Mouse (Mus musculus): ENCODE data around the gene Cacna1b. TPM values are rescaled to one million over a fixed set of nuclear protein-coding genes. Genes with fewer than 3 reads are reported as not detected.
A peak's percentile ranks its signal among the peaks of the same experiment; 100 is the strongest.

The Cacna1b gene
- polyA plus RNA-seq, 1 experiment from 2014 or later: 1.1 TPM

DNA sequence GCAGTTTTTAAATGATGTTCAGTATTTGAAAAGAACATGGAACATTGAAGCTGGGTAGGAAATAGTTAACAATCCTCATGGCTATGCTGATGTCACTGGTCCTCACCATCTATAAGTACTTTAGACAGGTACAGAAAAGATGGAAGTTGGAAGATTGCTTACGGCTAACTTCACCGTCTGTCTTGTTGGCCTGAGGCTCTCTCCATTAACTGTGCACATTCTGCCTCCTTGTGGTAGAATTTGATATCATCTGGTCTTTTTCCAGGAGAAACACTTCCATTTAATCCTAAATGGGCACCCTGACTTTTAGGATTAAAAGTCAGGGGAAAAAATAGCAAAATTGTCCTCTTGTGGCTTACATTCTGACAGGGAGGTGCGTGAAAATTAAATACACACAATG is 194.4 kb downstream of the Cacna1b start:
- H3K9ac ChIP-seq: no peak overlapping the region
- H3K9me3 ChIP-seq (replicated peaks): no peaks in the 10 kb centered on the region
- no peaks in the 10 kb centered on the region for H3K27me3 ChIP-seq
- H3K36me3 ChIP-seq: no peaks in the 10 kb centered on the region
- ATAC-seq (replicated peaks; ENCODE audit: low FRiP score): 0 out of 2 replicates have a peak, but pooled peaks have one; percentile 27
- no peak overlapping the region for H3K4me2 ChIP-seq
- H3K4me1 ChIP-seq: peaks cover 6% of the 10 kb centered on the region; the same call in 1 of the 2 replicates
- 6% methylated on average over 3 of the region's 3 CpGs for WGBS
- H3K4me3 ChIP-seq (replicated peaks): no peak overlapping the region
- no peak overlapping the region for H3K27ac ChIP-seq

DNA sequence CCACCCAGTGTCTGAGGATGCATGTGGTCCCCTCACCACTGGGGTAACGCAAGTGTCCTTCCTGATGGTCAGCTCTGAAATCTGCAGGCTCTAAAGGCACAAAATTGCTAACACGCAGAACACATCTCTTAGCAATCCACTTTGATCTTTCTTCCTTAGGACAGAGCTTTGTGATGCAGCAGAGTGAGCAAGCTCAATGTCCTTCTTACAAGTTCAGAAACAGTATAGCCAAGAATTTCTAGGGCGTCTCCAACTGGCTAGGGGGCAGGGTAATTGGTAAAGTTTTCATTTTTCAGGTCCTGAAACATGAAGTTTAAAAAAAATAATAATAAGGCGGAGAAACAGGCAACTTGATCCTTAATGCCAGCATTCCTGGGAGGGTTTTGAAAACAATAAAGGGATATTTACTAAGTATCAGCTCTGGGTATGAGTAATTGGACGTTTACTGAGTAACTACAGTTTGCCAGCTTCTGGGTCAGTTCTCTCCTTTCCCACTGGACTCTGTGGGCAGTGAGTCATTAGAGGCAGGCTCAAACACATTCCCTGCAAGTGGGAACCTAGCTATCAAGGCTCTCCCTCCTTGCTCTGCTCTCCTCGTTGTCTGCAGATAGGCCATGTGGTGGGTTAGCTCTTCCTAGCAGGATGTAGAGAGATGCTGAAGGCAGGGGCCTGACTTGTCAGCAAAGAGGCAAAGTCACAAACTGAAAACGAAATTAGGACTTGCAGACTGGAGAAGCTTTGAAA is 200.2 kb downstream of the Cacna1b start:
- peak overlapping the region; percentile 46; the same call in 1 of the 2 replicates for H3K27ac ChIP-seq
- WGBS: 54% methylated on average over 7 of the region's 7 CpGs
- ATAC-seq (replicated peaks; ENCODE audit: low FRiP score): no peak

DNA sequence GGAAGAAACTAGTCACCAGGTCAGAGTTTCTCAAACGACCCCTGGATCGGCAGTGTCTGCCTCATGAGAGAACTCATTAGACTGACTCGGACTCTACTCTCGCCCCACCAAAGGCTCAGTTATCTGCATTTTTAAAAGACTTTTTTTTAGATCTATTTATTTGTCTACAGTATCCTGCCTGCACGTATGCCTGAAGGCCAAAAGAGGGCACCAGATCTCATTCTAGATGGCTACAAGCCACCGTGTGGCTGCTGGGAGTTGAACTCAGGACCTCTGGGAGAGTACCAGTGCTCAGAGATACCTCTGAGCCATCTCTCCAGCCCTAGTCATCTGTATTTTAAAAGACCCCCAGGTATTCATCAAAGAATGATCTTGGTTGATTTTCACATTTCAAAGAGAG is 201.0 kb downstream of the Cacna1b start:
- Histone ChIP-seq H3K27me3 (no peaks in the 10 kb centered on the region), H3K4me3 (replicated peaks) (no peak overlapping the region)
- ATAC-seq (replicated peaks; ENCODE audit: low FRiP score): no peak

More for the DNA sequence above, 200.2 kb downstream of the Cacna1b start:
- H3K36me3 ChIP-seq: no peaks in the 10 kb centered on the region
- H3K4me1 ChIP-seq: peaks cover 17% of the 10 kb centered on the region
- no peak overlapping the region for H3K4me3 ChIP-seq (replicated peaks)
- H3K9me3 ChIP-seq (replicated peaks): no peaks in the 10 kb centered on the region
- no peak overlapping the region for H3K9ac ChIP-seq
- H3K27me3 ChIP-seq: no peaks in the 10 kb centered on the region
- no peak overlapping the region for H3K4me2 ChIP-seq

GRCm38 (mm10) chr2:24560201-24560600 is 202.8 kb downstream of the Cacna1b start:
- no peak overlapping the region for H3K9ac ChIP-seq
- no peaks in the 10 kb centered on the region for H3K27me3 ChIP-seq
- H3K4me1 ChIP-seq: peaks cover 14% of the 10 kb centered on the region
- no peak overlapping the region for H3K4me2 ChIP-seq
- H3K27ac ChIP-seq: no peak overlapping the region
- WGBS: 71% methylated on average over 5 of the region's 5 CpGs
- H3K36me3 ChIP-seq: no peaks in the 10 kb centered on the region
- H3K9me3 ChIP-seq (replicated peaks): no peaks in the 10 kb centered on the region
- no peak for ATAC-seq (replicated peaks; ENCODE audit: low FRiP score)
- no peak overlapping the region for H3K4me3 ChIP-seq (replicated peaks)

More for the DNA sequence above, 201.0 kb downstream of the Cacna1b start:
- 85% methylated on average over 6 of the region's 6 CpGs for WGBS
- Histone ChIP-seq H3K4me1 (peaks cover 16% of the 10 kb centered on the region), H3K9me3 (replicated peaks) (no peaks in the 10 kb centered on the region), H3K9ac (no peak overlapping the region), H3K36me3 (no peaks in the 10 kb centered on the region), H3K27ac (no peak overlapping the region), H3K4me2 (no peak overlapping the region)

DNA sequence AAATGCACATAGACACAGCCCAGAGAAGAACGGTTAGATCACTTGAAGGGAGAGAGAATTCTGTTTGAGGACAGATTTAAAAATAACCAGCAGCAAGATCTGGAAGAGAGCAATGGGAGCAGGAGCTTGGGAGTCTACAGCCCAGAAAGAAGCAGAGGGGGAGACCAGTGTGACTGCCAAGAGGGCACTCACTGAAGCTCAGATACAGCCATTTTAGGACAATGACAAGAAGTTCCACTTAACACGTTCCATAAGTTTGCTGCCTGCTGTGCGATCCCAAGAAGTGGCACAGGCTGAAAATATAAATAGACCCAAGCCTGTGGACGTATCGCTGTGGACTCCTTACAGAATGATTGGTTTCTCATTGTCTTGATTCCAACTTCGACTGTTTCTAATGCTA is 206.6 kb downstream of the Cacna1b start:
- Histone ChIP-seq H3K27ac (no peak overlapping the region), H3K4me1 (peaks cover 25% of the 10 kb centered on the region), H3K9ac (no peak overlapping the region), H3K4me3 (replicated peaks) (no peak overlapping the region), H3K27me3 (no peaks in the 10 kb centered on the region), H3K36me3 (no peaks in the 10 kb centered on the region), H3K9me3 (replicated peaks) (no peaks in the 10 kb centered on the region), H3K4me2 (no peak overlapping the region)
- ATAC-seq (replicated peaks; ENCODE audit: low FRiP score): no peak
- 81% methylated on average over 6 of the region's 6 CpGs for WGBS

- H3K9ac ChIP-seq: no peak overlapping the region
- H3K9me3 ChIP-seq (replicated peaks): no peaks in the 10 kb centered on the region
- WGBS: 6% methylated on average over 7 of the region's 7 CpGs
- no peaks in the 10 kb centered on the region for H3K27me3 ChIP-seq
- no peak overlapping the region for H3K4me2 ChIP-seq
- peak; percentile 93 for ATAC-seq (replicated peaks; ENCODE audit: low FRiP score)
- peaks cover 25% of the 10 kb centered on the region for H3K4me1 ChIP-seq
- peak overlapping the region; percentile 41; the same call in 1 of the 2 replicates for H3K27ac ChIP-seq
- H3K4me3 ChIP-seq (replicated peaks): no peak overlapping the region
- H3K36me3 ChIP-seq: no peaks in the 10 kb centered on the region
Measured at GRCm38 (mm10) chr2:24553962-24554361, 209.0 kb downstream of the Cacna1b start.

Other genes with a start within 250 kb of the Cacna1b start
- 88.4 and 93.2 TPM in 2 replicates for gene Ehmt1, start 156.5 kb upstream of the Cacna1b start, polyA plus RNA-seq (2015; fragmentation: Nextera tagmentation; extraction: Ambion mirVana)
- 45.3 and 48.5 TPM in 2 replicates for gene Arrdc1, start 172.1 kb upstream of the Cacna1b start, polyA plus RNA-seq (2015; fragmentation: Nextera tagmentation; extraction: Ambion mirVana)
- gene Zmynd19, start 186.6 kb upstream of the Cacna1b start, polyA plus RNA-seq (2015; fragmentation: Nextera tagmentation; extraction: Ambion mirVana): 15.9 and 22.9 TPM in 2 replicates
- 28.3 and 29.5 TPM in 2 replicates for gene Dph7, start 199.2 kb upstream of the Cacna1b start, polyA plus RNA-seq (2015; fragmentation: Nextera tagmentation; extraction: Ambion mirVana)
- gene Mrpl41, start 211.9 kb upstream of the Cacna1b start, polyA plus RNA-seq (2015; fragmentation: Nextera tagmentation; extraction: Ambion mirVana): 116 and 127 TPM in 2 replicates
- gene Pnpla7, start 212.9 kb upstream of the Cacna1b start, polyA plus RNA-seq (2015; fragmentation: Nextera tagmentation; extraction: Ambion mirVana): 6.7 and 9.0 TPM in 2 replicates

Data from kidney, embryonic 15.5 days (tissue).